Mouse (Mus musculus): ENCODE data around the gene Rtn4r. TPM values are rescaled to one million over a fixed set of nuclear protein-coding genes. Genes with fewer than 3 reads are reported as not detected.

Rtn4r gene
- total and polyA plus RNA-seq, 3 experiments, result not detected

DNA sequence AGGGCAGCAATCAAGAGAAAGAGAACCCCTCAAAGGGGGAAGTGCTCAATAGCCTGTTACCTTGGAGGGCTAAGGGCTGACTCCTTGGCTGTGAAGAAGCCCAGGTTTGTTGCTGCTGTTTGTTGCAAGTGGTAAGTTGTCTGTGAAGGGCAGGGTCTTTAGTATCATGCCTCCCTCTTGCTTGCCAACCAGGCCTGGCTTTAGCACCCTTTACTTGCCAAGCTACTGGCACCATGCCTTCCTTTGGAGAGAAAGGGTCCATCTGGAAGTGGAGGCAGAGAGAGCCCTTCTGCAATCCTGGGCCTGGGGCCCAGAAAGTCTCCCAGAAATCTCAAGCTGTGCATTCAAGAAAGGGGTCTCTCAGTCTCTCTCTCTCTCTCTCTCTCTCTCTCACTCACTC lies 3.3 kb downstream of the Rtn4r start:
- TF ChIP-seq SMC3 (IDR thresholded peaks at IDR 0.05; ENCODE audit: low read depth, low read length) (no peak), CHD2 (IDR thresholded peaks at IDR 0.05; ENCODE audit: low read length) (no peak), GABPA (IDR thresholded peaks at IDR 0.05; ENCODE audit: insufficient replicate concordance, low read depth, low read length) (no peak), MYC (IDR thresholded peaks at IDR 0.05; ENCODE audit: low read depth, low read length) (no peak), RAD21 (IDR thresholded peaks at IDR 0.05; ENCODE audit: low read depth, low read length) (no peak), USF1 (IDR thresholded peaks at IDR 0.05; ENCODE audit: low read depth, low read length) (no peak), POLR2AphosphoS2 (IDR thresholded peaks at IDR 0.05; ENCODE audit: low read depth, low read length) (no peak), IRF4 (IDR thresholded peaks at IDR 0.05; ENCODE audit: low read depth, low read length) (no peak), MEF2A (IDR thresholded peaks at IDR 0.05; ENCODE audit: borderline replicate concordance, low read depth, low read length) (no peak), MXI1 (IDR thresholded peaks at IDR 0.05; ENCODE audit: low read depth, low read length) (no peak), ETS1 (conservative IDR thresholded peaks at IDR 0.05; ENCODE audit: low read depth, low read length) (no peak), NRF1 (IDR thresholded peaks at IDR 0.05; ENCODE audit: low read depth, low read length) (no peak)
- Histone ChIP-seq H3K36me3 (replicated peaks in 1 of 2; ENCODE audit: control insufficient read depth in 1 of 2, insufficient read depth in 1 of 2, low read length in 1 of 2) (no peaks in the 10 kb centered on the region), H3K79me2 (replicated peaks; ENCODE audit: control insufficient read depth, extremely low read depth, insufficient read depth, poor library complexity, severe bottlenecking) (no peaks in the 10 kb centered on the region), H3K9me3 (replicated peaks; ENCODE audit: low read length) (no peaks in the 10 kb centered on the region), H3K4me2 (ENCODE audit: insufficient read depth, low read depth, poor library complexity, severe bottlenecking) (no peak overlapping the region), H3K4me3 (replicated peaks in 1 of 3; ENCODE audit: low read depth in 2 of 3, low read length in 2 of 3, poor library complexity in 1 of 3) (no peak overlapping the region), H3K27me3 (replicated peaks) (peaks cover 97% of the 10 kb centered on the region), H3K9ac (ENCODE audit: insufficient read depth, low read depth) (no peak overlapping the region), H3K27ac (ENCODE audit: insufficient read depth, low read depth) (no peak overlapping the region), H3K4me1 (ENCODE audit: control insufficient read depth in 1 of 2, insufficient read depth in 2 of 2) (peaks cover 0 to 3% of the 10 kb centered on the region in 2 experiments; a peak in 1 of 4 replicates)
- dilution Hi-C loops (cut with MboI; ENCODE audit: extremely low pct_ligation_motif_present, extremely low pct_unique_long_range_greater_than_20kb, low sequenced_read_pairs), result no loop called here
- no peak for DNase-seq (ENCODE audit: extremely low read depth)
- in situ Hi-C loops (cut with MboI; ENCODE audit: low pct_ligation_motif_present, low pct_unique_long_range_greater_than_20kb, low sequenced_read_pairs), result no loop called here

DNA sequence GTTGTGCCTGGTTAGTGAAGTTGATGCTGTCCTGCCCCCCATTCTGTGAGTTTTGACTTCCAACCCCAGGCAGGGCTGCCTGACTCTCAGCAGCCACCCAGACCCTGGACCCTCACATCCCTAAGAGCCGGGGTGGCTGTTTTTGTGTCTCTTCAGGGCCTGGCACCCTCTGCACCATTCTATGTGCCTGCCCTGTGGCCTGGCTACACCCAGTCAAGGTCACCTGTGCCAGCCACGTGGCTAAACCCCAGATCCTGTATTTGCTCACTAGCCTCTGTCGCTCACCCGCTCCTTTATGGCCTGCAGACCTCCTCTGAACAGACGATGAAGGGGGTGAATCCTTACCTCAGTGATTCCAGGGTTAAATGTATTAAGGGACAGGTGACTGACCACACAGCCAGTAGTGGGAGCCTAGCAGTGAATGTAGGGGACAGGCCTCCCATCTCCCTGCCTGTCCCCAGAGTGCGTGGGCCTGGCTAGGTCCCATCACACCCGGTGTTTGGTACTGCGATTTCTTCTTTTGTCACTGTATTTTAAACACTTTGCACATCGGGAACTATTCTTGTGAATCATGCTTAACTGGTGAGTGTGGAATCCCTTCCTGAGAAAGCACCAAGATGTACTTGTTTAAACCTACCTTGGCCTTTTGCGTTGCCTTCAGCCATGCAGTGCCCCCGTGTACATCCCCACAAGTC lies 4.0 kb downstream of the Rtn4r start:
- Histone ChIP-seq H3K9me3 (replicated peaks; ENCODE audit: low read length) (no peaks in the 10 kb centered on the region), H3K27ac (ENCODE audit: insufficient read depth, low read depth) (no peak overlapping the region), H3K9ac (ENCODE audit: insufficient read depth, low read depth) (no peak overlapping the region), H3K4me2 (ENCODE audit: insufficient read depth, low read depth, poor library complexity, severe bottlenecking) (no peak overlapping the region), H3K27me3 (replicated peaks) (peaks cover 98% of the 10 kb centered on the region), H3K36me3 (replicated peaks in 1 of 2; ENCODE audit: control insufficient read depth in 1 of 2, insufficient read depth in 1 of 2, low read length in 1 of 2) (no peaks in the 10 kb centered on the region), H3K79me2 (replicated peaks; ENCODE audit: control insufficient read depth, extremely low read depth, insufficient read depth, poor library complexity, severe bottlenecking) (no peaks in the 10 kb centered on the region), H3K4me3 (replicated peaks in 1 of 3; ENCODE audit: low read depth in 2 of 3, low read length in 2 of 3, poor library complexity in 1 of 3) (no peak overlapping the region), H3K4me1 (ENCODE audit: control insufficient read depth in 1 of 2, insufficient read depth in 2 of 2) (peaks cover 4 to 7% of the 10 kb centered on the region in 2 experiments; a peak in 3 of 4 replicates)
- no peak for TF ChIP-seq ETS1 (conservative IDR thresholded peaks at IDR 0.05; ENCODE audit: low read depth, low read length)
- TF ChIP-seq POLR2A (IDR thresholded peaks at IDR 0.05; ENCODE audit: low read depth, low read length), result no peak
- no peak for TF ChIP-seq NELFE (IDR thresholded peaks at IDR 0.05; ENCODE audit: low read depth, low read length)
- TF ChIP-seq MAX (IDR thresholded peaks at IDR 0.05; ENCODE audit: low read length), result no peak
- no peak for TF ChIP-seq HCFC1 (IDR thresholded peaks at IDR 0.05; ENCODE audit: low read depth, low read length)
- TF ChIP-seq RCOR1 (conservative IDR thresholded peaks at IDR 0.05; ENCODE audit: low read depth, low read length), result no peak
- no peak for TF ChIP-seq RAD21 (IDR thresholded peaks at IDR 0.05; ENCODE audit: low read depth, low read length)
- TF ChIP-seq UBTF (IDR thresholded peaks at IDR 0.05; ENCODE audit: low read depth, low read length), result no peak
- dilution Hi-C loops (cut with MboI; ENCODE audit: extremely low pct_ligation_motif_present, extremely low pct_unique_long_range_greater_than_20kb, low sequenced_read_pairs), result no loop called here
- no peak for DNase-seq (ENCODE audit: extremely low read depth)
- in situ Hi-C loops (cut with MboI; ENCODE audit: low pct_ligation_motif_present, low pct_unique_long_range_greater_than_20kb, low sequenced_read_pairs), result no loop called here
